Comparison of ENCODE assay signal across 27 mouse cellular contexts in the genomic region with DNA sequence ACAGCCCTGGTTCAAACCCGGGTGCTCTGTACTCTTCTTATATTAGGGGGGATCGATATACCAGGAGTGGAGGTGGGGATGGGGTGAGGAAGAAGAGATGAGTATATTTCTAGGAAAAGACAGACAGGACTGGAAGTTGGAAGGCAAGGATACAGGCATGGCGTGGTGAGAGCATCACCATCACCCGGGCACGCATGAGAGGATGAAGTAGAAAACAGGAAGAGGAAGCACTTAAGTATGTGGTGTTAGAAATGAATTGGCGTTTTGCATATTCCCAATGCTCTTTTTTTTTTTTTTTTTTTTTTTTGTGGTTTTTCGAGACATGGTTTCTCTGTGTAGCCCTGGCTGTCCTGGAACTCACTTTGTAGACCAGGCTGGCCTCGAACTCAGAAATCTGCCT.
A peak's percentile ranks its signal among the peaks of the same experiment; 100 is the strongest.
DNase-seq lines count a peak whose midpoint lies in the region; ATAC-seq and TF ChIP-seq lines count a peak whose summit lies in the region.
"Had no signal": no experiment of that assay in that cellular context is flagged by ENCODE, and none has a peak within 500 bp of the region (broad histone marks: within the 10 kb centered on the region; RNA-seq: fewer than 3 reads in every experiment).

No protein-coding gene starts in this region.

- no peak overlapping the region for H3K9ac ChIP-seq in midbrain, embryonic 11.5 days (ENCODE audit: low read length)
- H3K9ac ChIP-seq in midbrain, postnatal 0 days (replicated peaks; ENCODE audit: low read length, poor library complexity, severe bottlenecking), result no peak overlapping the region
- H3K9ac ChIP-seq: embryonic facial prominence, embryonic 12.5 days; embryonic facial prominence, embryonic 15.5 days; forebrain, postnatal 0 days; heart, embryonic 12.5 days; heart, embryonic 15.5 days; hindbrain, embryonic 13.5 days had no signal

- H3K9me3 ChIP-seq in midbrain, embryonic 11.5 days (ENCODE audit: control insufficient read depth, low read length), result no peaks in the 10 kb centered on the region
- no peaks in the 10 kb centered on the region for H3K9me3 ChIP-seq in midbrain, postnatal 0 days (ENCODE audit: low read length)
- no peaks in the 10 kb centered on the region for H3K9me3 ChIP-seq in limb, embryonic 10.5 days (replicated peaks)
- H3K9me3 ChIP-seq: embryonic facial prominence, embryonic 12.5 days; embryonic facial prominence, embryonic 15.5 days; heart, embryonic 12.5 days; heart, embryonic 15.5 days; hindbrain, embryonic 10.5 days; hindbrain, embryonic 13.5 days had no signal

- no peak overlapping the region for H3K4me2 ChIP-seq in midbrain, embryonic 11.5 days
- no peak overlapping the region for H3K4me2 ChIP-seq in midbrain, postnatal 0 days (ENCODE audit: low read depth, low read length, poor library complexity, severe bottlenecking)
- H3K4me2 ChIP-seq: embryonic facial prominence, embryonic 12.5 days; embryonic facial prominence, embryonic 15.5 days; heart, embryonic 12.5 days; heart, embryonic 15.5 days; hindbrain, embryonic 13.5 days had no signal

- WGBS in midbrain, embryonic 11.5 days, result 88% methylated on average over 8 of the region's 8 CpGs
- WGBS in midbrain, postnatal 0 days, result 93% methylated on average over 8 of the region's 8 CpGs
- 93% methylated on average over 8 of the region's 8 CpGs for WGBS in limb, embryonic 10.5 days

- no peaks in the 10 kb centered on the region for H3K36me3 ChIP-seq in midbrain, embryonic 11.5 days (ENCODE audit: control insufficient read depth, insufficient read depth, low read length)
- H3K36me3 ChIP-seq in midbrain, postnatal 0 days (ENCODE audit: insufficient read depth, low read length), result no peaks in the 10 kb centered on the region
- H3K36me3 ChIP-seq in limb, embryonic 10.5 days, result no peaks in the 10 kb centered on the region
- H3K36me3 ChIP-seq: embryonic facial prominence, embryonic 12.5 days; embryonic facial prominence, embryonic 15.5 days; heart, embryonic 12.5 days; heart, embryonic 15.5 days; hindbrain, embryonic 10.5 days; hindbrain, embryonic 13.5 days had no signal

- H3K27ac ChIP-seq in midbrain, embryonic 11.5 days (ENCODE audit: low read depth, low read length), result no peak overlapping the region
- H3K27ac ChIP-seq in midbrain, postnatal 0 days (ENCODE audit: low read depth, low read length), result no peak overlapping the region
- H3K27ac ChIP-seq in limb, embryonic 10.5 days, result no peak overlapping the region
- H3K27ac ChIP-seq: embryonic facial prominence, embryonic 12.5 days; embryonic facial prominence, embryonic 15.5 days; gastrocnemius, adult 2 months; heart, embryonic 15.5 days; hindbrain, embryonic 10.5 days; hindbrain, embryonic 13.5 days; hindbrain, postnatal 0 days had no signal

- no peak overlapping the region for H3K4me3 ChIP-seq in midbrain, embryonic 11.5 days (ENCODE audit: low read depth, low read length)
- no peak overlapping the region for H3K4me3 ChIP-seq in midbrain, postnatal 0 days (ENCODE audit: low read depth, low read length)
- H3K4me3 ChIP-seq in limb, embryonic 10.5 days, result no peak overlapping the region
- H3K4me3 ChIP-seq: embryonic facial prominence, embryonic 12.5 days; embryonic facial prominence, embryonic 15.5 days; gastrocnemius, adult 2 months; heart, embryonic 12.5 days; heart, embryonic 15.5 days; hindbrain, embryonic 10.5 days; hindbrain, embryonic 13.5 days had no signal

- TF ChIP-seq CTCF in midbrain, postnatal 0 days (IDR thresholded peaks at IDR 0.05), result no peak

- H3K4me1 ChIP-seq in midbrain, embryonic 11.5 days (ENCODE audit: control insufficient read depth, insufficient read depth, low read length), result no peaks in the 10 kb centered on the region
- H3K4me1 ChIP-seq in midbrain, postnatal 0 days (ENCODE audit: insufficient read depth, low read length), result no peaks in the 10 kb centered on the region
- no peaks in the 10 kb centered on the region for H3K4me1 ChIP-seq in limb, embryonic 10.5 days
- H3K4me1 ChIP-seq: embryonic facial prominence, embryonic 12.5 days had no signal

- peak; percentile 72 for DNase-seq in midbrain, embryonic 11.5 days (ENCODE audit: low spot score, missing footprints)
- no peak for DNase-seq in midbrain, postnatal 0 days (ENCODE audit: low spot score)
- no peak for DNase-seq in limb, embryonic 10.5 days (ENCODE audit: low spot score)
- DNase-seq in cerebellum, postnatal 10 days, result no peak
- DNase-seq in layer of hippocampus, postnatal 14 days (ENCODE audit: low spot score in 2 of 2), result no peak
- DNase-seq in kidney, postnatal 14 days, result no peak
- DNase-seq: adrenal gland, adult 2 months; adrenal gland, postnatal 14 days; cerebellum, adult 11 months; cerebellum, adult 2 months; cerebellum, adult 9-11 months; forebrain, postnatal 0 days; gastrocnemius, adult 2 months; gastrocnemius, postnatal 14 days; heart, adult 18-20 months; heart, postnatal 10 days; heart, postnatal 36 days had no signal

- ATAC-seq in midbrain, embryonic 11.5 days (ENCODE audit: low FRiP score), result no peak
- ATAC-seq in midbrain, postnatal 0 days (ENCODE audit: low FRiP score), result no peak
- ATAC-seq in inflammation-experienced regulatory T-cells, adult 6 months, result peak; percentile 54
- ATAC-seq in monocyte, adult 5-6 weeks (replicated peaks; ENCODE audit: insufficient number of reproducible peaks, low FRiP score, low TSS enrichment, poor library complexity, severe bottlenecking), result peak; percentile 72; the same call in 1 of the 2 replicates
- ATAC-seq: forebrain, embryonic 14.5 days; forebrain, postnatal 0 days; hindbrain, postnatal 0 days had no signal

- no peaks in the 10 kb centered on the region for H3K27me3 ChIP-seq in midbrain, embryonic 11.5 days (ENCODE audit: control insufficient read depth, insufficient read depth, low read length)
- no peaks in the 10 kb centered on the region for H3K27me3 ChIP-seq in midbrain, postnatal 0 days (ENCODE audit: insufficient read depth, low read length)
- H3K27me3 ChIP-seq in limb, embryonic 10.5 days (ENCODE audit: low read depth, poor library complexity, severe bottlenecking), result no peaks in the 10 kb centered on the region
- H3K27me3 ChIP-seq: embryonic facial prominence, embryonic 12.5 days; embryonic facial prominence, embryonic 15.5 days; heart, embryonic 12.5 days; heart, embryonic 15.5 days; hindbrain, embryonic 13.5 days had no signal

Comparison
In these comparisons a context has a peak if more than half of its experiments do, and no peak if none do; other contexts are left out.
1. ATAC-seq: peak in inflammation-experienced regulatory T-cells, adult 6 months (single experiment) and monocyte, adult 5-6 weeks (single experiment); none in midbrain, embryonic 11.5 days (single experiment) and midbrain, postnatal 0 days (single experiment).